10 mouse cellular contexts compared by ENCODE assay signal in the genomic region with DNA sequence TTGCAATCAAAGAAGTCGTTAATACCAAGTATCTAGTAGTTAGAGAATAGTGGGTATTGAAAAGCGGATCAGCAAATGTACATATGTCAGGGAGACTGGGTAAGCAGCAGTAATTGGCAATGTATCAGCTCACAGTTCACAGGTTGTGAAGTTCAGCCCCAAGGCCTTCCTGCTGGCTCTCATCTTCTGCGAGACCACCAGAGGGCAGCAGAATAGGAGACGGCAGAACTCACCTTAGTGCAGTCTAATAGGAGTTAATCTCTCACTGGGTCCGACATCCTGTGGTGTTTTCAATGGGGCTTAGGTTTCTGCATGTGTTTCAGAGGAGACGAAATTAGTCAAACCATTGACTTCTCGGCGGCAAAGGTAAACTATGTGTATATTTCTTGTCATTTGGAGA. TPM values are rescaled to one million over a fixed set of nuclear protein-coding genes. Genes with fewer than 3 reads are reported as not detected.
A peak's percentile ranks its signal among the peaks of the same experiment; 100 is the strongest.
DNase-seq lines count a peak whose midpoint lies in the region; ATAC-seq and TF ChIP-seq lines count a peak whose summit lies in the region.
"Had no signal": no experiment of that assay in that cellular context is flagged by ENCODE, and none has a peak within 500 bp of the region (broad histone marks: within the 10 kb centered on the region; RNA-seq: fewer than 3 reads in every experiment).

No protein-coding gene starts in this region.

- peak; percentile 7 to 48 for DNase-seq in adrenal gland, postnatal 36 days
- DNase-seq in adrenal gland, adult 18-20 months (ENCODE audit: low spot score in 2 of 2) = no peak
- DNase-seq in liver = peak; percentile 5
- no peak for DNase-seq in G1E (ENCODE audit: low spot score)
- DNase-seq in induced T-regulatory cell, adult 2 months (ENCODE audit: low read depth) = peak; percentile 10
- DNase-seq in layer of hippocampus, adult 18-20 months (ENCODE audit: low spot score in 2 of 2) = no peak

- H3K27ac ChIP-seq in liver, embryonic 12.5 days = no peak overlapping the region
- H3K27ac ChIP-seq: embryonic facial prominence, embryonic 15.5 days; midbrain, embryonic 13.5 days had no signal

- H3K4me2 ChIP-seq in liver, embryonic 12.5 days = no peak overlapping the region
- H3K4me2 ChIP-seq: embryonic facial prominence, embryonic 15.5 days; midbrain, embryonic 13.5 days had no signal

- H3K27me3 ChIP-seq in liver, embryonic 12.5 days (replicated peaks) = no peaks in the 10 kb centered on the region
- H3K27me3 ChIP-seq in G1E (ENCODE audit: insufficient read depth, low read length) = no peaks in the 10 kb centered on the region
- H3K27me3 ChIP-seq: embryonic facial prominence, embryonic 15.5 days; midbrain, embryonic 13.5 days had no signal

- H3K9ac ChIP-seq in liver, embryonic 12.5 days = no peak overlapping the region
- H3K9ac ChIP-seq: embryonic facial prominence, embryonic 15.5 days; midbrain, embryonic 13.5 days had no signal

- TF ChIP-seq CTCF in G1E (IDR thresholded peaks at IDR 0.05; ENCODE audit: low read depth, low read length) = 0 out of 2 replicates have a peak, but pooled peaks have one; percentile 18

- no peak overlapping the region for H3K4me3 ChIP-seq in liver, embryonic 12.5 days
- H3K4me3 ChIP-seq in G1E (ENCODE audit: low read depth, low read length) = no peak overlapping the region
- H3K4me3 ChIP-seq: embryonic facial prominence, embryonic 15.5 days; midbrain, embryonic 13.5 days had no signal

- 30% methylated on average over 8 of the region's 8 CpGs for WGBS in liver, embryonic 12.5 days (ENCODE audit: insufficient replicate concordance)

- no peak for ATAC-seq in liver, embryonic 12.5 days
- ATAC-seq in G1E (ENCODE audit: extremely low read depth, insufficient number of reproducible peaks, low FRiP score, poor library complexity, severe bottlenecking) = no peak
- no peak for ATAC-seq in frontal cortex, adult (ENCODE audit: low TSS enrichment)
- ATAC-seq: midbrain, embryonic 13.5 days had no signal

- H3K9me3 ChIP-seq in liver, embryonic 12.5 days (replicated peaks) = no peaks in the 10 kb centered on the region
- H3K9me3 ChIP-seq in G1E (replicated peaks) = no peaks in the 10 kb centered on the region
- H3K9me3 ChIP-seq: embryonic facial prominence, embryonic 15.5 days; midbrain, embryonic 13.5 days had no signal

- no peaks in the 10 kb centered on the region for H3K36me3 ChIP-seq in liver, embryonic 12.5 days
- H3K36me3 ChIP-seq in G1E (replicated peaks) = no peaks in the 10 kb centered on the region
- H3K36me3 ChIP-seq: embryonic facial prominence, embryonic 15.5 days; midbrain, embryonic 13.5 days had no signal

- no peaks in the 10 kb centered on the region for H3K4me1 ChIP-seq in liver, embryonic 12.5 days
- H3K4me1 ChIP-seq in G1E (ENCODE audit: insufficient read depth, low read depth, low read length) = no peaks in the 10 kb centered on the region
- H3K4me1 ChIP-seq: embryonic facial prominence, embryonic 15.5 days; midbrain, embryonic 13.5 days had no signal

RNA-seq across cellular contexts. Expression of a gene that starts 46.7 kb away (rescaled TPM):
- total RNA-seq in adrenal gland, postnatal 36 days (2021) = 1 to 10 TPM; 6.6 to 8.9 TPM
- 1 to 10 TPM; 5.6 to 9.2 TPM for total RNA-seq in adrenal gland, adult 18-20 months (2021)
- 0.11 and 0.12 TPM in 2 replicates for polyA plus RNA-seq in liver, embryonic 12.5 days (2016; fragmentation: Nextera tagmentation; extraction: Ambion mirVana)
- total RNA-seq in G1E (2014; fragmentation: Nextera tagmentation) (not detected in 2 replicates), G1E (2017) (0.16 TPM in 1 of 2 replicates, not detected in the other)
- not detected in 2 replicates for polyA plus RNA-seq in G1E (2012)
- total RNA-seq in layer of hippocampus, adult 18-20 months (2021) = 1 to 10 TPM in 1 of 2 experiments, under 1 TPM in 1; 0.89 to 1.1 TPM

Comparison
In these comparisons a context has a peak if more than half of its experiments do, and no peak if none do; other contexts are left out.
1. DNase-seq: peak in adrenal gland, postnatal 36 days (2 of 2), liver (single experiment) and induced T-regulatory cell, adult 2 months (single experiment); none in adrenal gland, adult 18-20 months (0 of 2), G1E (single experiment) and layer of hippocampus, adult 18-20 months (0 of 2).